Mouse (Mus musculus): ENCODE data around the gene Zbp1.

Zbp1 gene

DNA sequence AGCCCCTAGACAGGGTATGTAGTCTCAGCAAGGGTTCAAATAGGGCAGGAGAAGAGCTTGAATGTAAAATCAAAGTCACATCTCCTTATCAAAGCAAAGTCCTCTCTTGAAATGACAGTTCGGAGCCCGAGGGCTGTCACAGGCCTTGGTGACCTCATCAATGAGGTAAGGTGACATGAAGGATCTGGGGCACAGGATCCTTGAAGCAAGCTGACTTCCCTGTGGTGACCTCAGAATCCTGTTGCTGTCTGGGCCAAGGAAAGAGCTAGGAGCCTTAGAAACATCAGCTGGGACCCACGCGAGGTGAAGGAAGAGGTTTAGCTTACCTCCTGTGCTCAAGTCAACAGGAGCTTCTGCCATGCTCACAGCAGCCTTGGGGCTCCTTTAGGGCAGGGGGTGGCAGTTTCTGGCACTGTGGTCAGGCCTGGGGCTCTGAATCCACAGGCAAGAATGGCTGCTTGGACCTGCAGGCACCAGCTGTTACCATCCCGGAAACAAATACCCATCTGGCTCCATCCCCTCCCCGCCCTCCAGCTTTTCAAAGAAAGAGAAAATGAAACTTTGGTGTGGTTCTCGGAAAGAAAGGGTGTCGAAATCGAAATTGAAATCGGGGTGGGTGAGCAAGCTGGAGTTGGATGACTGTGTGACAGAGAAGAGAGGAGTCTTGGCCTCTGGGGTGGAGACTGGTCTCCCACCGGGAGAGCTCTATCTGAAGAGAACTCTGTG lies at the start of gene Zbp1:
Zbp1 (minus strand) TSS at position 508 of the 726 bp plus-strand sequence.
- peak in 1 of 2 experiments; percentile 57 for DNase-seq (ENCODE audit: low spot score in 2 of 2)

DNA sequence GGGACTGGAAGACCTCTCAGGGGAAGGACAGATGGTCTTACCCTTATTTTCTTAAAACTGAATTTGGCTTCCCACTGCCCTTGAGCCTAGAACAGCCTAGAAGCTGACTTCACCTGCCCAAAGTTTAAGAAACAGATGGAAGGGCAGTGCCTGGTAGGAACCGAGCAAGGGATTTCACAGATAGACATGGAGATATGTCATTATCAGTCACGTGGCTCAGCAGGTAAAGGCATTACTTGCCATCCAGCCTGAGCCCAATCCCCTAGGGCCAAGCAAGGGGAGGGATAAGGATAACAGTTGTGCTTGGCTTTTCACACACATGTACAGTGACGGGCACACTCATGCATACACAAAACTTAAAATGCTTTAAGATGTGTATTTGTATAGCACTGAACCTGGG lies 48.8 kb upstream of the Zbp1 start:
- DNase-seq (ENCODE audit: low spot score in 2 of 2) = no peak

DNA sequence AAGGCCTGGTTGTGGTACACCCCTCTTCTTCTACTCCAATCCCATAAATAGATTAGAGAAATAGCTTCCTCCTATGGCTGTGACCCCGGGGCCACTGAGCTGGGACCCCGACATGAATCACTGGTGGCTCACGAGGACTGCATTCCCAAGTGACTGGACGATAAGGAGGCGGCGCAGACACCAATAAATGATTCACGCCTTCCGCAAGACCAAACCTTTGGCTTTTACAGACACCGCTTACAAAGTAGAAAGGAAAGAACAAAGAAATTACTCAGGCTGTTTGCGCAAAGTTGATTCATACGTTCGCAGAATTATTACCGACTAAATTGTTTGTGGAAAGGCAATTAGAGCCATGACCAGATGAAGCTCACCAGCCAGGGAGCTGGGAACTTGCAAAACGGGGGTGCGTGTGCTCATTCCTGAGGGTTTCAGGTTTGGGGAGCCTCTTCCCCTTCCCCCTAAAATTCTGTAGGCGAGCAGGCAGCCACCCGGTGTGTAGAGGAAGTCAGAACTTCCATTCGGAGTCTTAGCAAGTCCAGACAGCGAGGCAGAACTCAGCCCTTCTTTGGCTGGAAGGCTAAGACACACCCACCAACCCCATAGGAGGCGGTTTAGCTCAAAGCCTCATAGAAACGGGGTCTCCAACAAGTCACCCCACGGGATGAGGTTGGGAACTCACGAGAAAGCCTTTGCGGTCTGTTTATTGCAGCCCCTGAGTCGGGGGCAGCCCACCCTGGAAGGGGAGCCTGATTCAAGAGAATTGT lies 47.8 kb upstream of the Zbp1 start:
- no peak for DNase-seq (ENCODE audit: low spot score in 2 of 2)

DNA sequence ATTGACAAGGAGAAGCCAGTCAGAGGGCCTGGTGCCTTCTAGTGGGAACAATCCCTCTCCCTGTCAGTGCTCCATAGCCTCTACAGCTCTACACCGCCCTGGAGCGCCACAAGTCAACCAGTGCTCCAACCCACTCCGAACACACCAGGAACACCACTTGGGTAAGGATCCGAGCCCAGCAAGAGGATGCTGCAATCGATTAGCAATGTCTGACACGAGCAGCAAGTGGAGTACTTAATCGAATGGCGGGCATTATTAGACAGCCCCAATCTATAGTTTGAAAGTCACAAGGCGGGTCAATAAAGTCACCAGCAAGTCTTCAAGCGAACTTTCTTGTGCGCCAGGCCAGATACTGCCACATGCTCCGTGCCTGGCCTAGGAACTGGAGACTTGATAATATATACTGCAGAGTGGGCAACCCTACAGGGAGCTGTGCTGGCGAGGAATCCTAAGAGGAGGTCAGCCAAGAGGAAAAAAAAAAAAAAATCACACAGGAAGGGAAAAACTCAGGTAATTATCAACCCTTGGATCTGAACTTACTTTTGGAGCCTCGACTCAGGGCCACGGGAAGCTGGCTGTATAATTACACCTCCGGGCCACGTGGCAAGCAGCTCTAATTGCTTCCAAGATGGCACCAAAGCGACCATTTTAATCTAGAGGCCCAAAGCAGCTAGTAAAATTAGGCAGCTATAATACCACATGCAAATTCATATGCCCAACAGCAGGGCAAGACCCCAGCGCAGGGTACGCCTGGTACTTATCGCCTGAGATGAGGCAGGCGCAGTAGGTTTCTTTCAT lies 46.9 kb upstream of the Zbp1 start:
- no peak for DNase-seq (ENCODE audit: low spot score in 2 of 2)

DNA sequence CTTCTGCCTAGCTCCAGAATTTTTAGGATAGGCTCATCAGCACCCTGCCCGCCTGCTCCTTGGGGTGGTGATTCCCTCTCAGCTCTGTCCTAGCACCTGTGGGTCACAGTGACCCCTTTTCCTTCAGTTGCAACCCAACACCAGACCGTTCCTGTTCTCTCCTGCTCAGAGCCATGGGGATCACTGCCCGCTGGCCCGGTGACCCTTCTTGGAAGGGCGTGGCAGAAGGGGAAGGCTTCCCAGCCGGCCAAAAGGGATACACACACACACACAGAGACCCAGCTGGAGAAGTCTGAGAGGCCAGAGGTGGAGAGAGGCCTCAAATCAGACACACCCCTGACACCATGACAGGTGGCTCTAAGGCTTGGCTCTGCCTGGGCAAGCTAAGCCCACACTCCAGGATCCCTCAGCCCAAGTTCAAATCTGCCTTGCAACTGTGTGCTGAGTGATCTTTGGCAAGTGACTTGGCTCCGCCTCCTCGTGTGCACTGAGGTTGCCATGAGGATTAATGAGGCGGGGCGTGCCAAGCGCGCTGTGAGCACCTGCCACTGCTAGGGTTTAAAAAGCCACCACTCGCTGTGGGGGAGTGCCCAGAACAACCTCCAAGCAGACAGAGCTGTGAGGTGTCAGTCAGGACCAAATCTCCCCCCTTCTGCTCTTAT lies 45.9 kb upstream of the Zbp1 start:
- no peak for DNase-seq (ENCODE audit: low spot score in 2 of 2)

DNA sequence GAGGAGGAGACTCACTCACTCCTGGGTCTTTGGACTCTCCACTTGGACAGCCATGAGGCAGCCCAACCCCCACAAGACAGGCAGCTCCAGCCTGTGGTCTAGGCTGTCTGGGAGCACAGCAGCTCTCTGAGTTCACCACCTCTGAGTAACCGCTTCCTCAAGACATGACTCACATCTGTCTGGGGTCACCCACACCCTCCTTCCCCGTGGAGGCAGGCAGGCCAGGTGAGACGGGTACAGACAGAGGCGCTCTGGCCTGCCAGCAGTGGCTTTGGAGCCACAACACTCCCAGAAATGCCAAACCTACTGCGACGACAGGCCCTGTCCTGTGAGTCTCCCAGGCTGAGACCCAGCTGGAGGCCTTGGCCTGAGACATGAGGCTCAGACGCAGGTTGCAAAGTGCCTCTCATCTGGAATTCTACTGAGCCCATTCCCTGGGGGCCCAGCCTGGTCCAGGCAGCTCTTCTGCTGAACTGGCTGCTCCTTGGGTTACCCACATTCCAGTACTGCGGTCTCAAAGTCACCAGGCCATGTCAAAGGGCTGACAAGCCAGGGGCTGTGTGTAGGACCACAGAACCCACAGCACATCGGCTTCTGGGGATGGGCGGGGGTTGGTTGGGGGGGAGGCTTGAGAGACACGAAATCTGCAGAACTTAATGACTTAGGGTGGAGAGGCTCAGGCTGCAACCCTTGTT lies 45.1 kb upstream of the Zbp1 start:
- DNase-seq (ENCODE audit: low spot score in 2 of 2) = no peak

- DNase-seq (ENCODE audit: low spot score in 2 of 2) = peak in 1 of 2 experiments; percentile 49
Measured at GRCm38 (mm10) chr2:173261497-173261896, 42.8 kb upstream of the Zbp1 start.

DNA sequence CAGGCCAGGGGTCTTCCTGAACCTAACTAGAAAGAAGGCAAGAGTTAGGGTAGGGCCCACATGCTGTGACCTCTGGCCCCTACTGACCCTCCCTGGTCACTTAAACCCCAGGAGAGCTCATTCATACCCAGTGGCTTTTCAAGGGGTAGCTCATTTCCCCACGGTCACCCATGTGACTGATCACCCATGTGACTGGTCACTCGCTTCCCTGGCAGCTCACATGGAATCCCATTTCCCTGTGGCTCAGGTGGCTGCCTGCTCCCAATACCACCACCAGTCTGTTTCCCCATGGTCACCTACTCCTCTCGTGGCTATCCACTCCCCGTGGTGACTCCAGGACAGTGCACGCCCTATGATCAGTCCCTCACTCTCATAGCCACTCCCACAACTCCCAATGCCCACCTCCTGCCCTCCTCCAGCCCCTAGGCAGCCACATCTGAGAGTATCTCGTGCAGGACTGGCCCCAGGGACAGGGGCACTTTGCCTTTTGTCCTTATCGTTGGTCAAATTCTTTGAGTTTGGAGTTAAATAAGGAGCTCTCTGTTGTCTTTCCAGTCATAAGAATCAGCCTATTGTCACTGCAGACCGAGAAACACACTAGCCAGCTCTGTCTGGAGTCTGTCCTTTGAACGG lies 39.9 kb upstream of the Zbp1 start:
- DNase-seq (ENCODE audit: low spot score in 2 of 2) = no peak

DNA sequence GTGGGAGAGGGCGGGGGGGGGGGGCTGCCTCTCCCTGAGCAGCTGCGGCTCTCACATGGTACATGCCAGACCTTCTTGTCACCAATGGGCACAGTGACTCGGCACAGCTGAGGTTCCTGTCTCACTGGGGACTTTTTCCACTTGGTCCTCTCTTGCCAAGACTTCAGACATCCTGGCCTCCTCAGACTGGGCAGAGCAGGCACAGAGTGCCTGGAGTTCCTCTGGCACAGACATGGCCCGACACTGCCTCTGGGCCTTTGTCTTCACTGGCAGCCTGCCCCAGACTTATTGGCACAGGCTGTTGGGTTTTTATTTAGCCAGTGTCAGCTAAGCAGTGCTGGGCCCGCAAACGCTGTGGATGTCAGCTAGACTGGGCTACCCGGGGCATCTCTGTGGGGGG lies 38.9 kb upstream of the Zbp1 start:
- peak in 1 of 2 experiments; percentile 59 for DNase-seq (ENCODE audit: low spot score in 2 of 2)

DNA sequence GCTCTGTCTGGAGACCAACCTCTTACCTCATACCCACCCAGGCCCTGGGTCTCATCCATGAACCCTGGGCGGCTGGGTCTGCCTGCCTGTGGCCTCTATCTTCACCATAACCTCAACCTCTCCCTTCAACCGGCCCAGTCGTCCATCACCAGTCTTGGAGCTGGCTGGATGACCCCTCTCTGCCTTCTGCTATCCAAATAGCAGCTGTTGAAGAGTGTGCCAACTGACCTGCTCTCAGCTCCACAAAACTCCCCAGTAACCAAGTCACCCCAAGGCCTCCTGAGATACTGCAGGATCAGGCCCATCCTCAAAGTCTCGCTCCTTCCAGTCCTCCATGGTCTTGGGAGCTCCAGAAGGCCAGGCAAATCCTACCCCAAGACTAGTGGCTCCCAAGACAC lies 37.8 kb upstream of the Zbp1 start:
- DNase-seq (ENCODE audit: low spot score in 2 of 2) = no peak

- no peak for DNase-seq (ENCODE audit: low spot score in 2 of 2)
Measured at GRCm38 (mm10) chr2:173255810-173256551, 37.3 kb upstream of the Zbp1 start.

DNA sequence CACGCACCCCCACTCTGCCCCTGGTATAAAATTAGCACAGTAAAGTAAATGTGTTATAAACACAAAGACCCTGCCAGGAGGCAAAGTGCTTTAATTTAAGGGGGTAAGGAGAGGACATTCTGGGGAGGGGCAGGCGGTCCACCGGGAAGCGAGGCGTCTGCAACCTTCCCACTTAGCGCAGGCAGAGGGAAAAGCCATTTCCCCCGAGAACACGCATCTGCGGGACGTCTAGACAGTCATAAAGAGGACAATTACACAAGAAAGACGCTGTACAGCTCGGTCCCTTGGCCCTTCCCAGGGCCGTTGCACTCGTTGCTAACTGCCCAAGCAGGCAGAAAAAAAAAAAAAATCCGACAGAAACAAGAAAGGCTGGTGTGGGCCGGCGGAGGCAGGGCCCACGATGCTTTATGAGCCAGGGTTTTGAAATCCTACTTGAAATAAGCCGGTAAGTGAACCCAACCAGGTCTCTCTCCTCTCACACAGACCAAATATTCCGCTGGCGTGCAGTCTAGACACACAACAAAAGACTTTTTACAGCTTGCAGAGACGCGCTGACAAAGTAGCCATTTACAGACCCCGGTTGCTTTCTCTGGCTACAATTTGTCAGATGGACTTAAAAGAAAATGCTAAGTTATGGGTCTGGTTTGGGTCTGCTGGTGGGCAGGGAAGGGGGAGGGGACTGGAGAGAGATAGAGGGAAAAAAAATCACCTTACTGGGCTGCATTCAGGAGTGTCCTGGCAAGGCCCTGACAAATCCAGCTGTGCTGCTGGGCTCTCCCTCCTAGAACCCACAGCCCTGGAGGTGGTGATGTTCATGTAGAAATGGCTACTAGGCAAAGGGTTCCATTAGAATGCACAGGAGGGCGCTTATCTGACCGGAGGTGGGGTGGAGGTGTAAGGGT lies 35.3 kb upstream of the Zbp1 start:
- no peak for DNase-seq (ENCODE audit: low spot score in 2 of 2)

DNA sequence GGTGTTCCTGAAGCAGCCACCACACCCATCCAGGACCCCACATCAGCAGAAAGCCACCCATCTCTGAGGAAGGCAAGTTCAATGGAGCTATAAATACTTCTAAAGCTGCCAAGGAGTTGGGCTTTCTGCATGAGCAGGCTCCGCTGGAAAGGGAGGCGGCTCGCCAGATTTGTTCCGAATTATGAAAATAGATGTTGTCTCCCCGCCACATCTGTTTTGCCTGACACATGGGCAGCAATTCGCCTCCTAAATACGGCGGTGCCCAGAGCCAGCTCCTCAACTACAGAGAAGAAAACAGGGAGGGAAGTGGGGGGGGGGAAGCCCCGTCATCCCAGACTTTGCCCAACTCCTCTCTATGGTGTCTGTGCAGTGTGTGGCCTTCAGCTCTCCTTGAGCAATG lies 33.0 kb upstream of the Zbp1 start:
- DNase-seq (ENCODE audit: low spot score in 2 of 2) = no peak

- no peak for DNase-seq (ENCODE audit: low spot score in 2 of 2)
Measured at GRCm38 (mm10) chr2:173251133-173251532, 32.4 kb upstream of the Zbp1 start.

DNA sequence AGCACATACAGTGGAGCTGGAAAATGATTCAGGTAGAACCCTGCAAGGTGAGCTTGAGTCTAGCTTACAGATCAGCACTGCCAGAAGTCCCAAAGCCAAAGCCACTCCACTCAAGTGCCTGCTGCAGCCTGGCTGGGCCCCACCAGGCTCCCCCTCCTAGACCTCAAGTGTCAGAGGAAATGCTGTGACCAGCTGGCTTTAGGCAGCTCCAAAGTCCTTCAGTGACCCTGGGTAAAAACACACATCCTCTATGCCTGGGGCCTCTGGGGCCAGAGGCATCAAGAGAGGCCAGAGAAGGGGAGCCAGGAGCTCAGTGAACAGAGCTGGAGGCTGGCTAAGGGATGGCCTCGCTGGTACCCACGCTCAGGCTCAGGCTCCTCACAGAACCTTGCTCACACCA lies 31.7 kb upstream of the Zbp1 start:
- DNase-seq (ENCODE audit: low spot score in 2 of 2) = no peak

- DNase-seq (ENCODE audit: low spot score in 2 of 2) = no peak
Measured at GRCm38 (mm10) chr2:173249965-173250364, 31.2 kb upstream of the Zbp1 start.

DNA sequence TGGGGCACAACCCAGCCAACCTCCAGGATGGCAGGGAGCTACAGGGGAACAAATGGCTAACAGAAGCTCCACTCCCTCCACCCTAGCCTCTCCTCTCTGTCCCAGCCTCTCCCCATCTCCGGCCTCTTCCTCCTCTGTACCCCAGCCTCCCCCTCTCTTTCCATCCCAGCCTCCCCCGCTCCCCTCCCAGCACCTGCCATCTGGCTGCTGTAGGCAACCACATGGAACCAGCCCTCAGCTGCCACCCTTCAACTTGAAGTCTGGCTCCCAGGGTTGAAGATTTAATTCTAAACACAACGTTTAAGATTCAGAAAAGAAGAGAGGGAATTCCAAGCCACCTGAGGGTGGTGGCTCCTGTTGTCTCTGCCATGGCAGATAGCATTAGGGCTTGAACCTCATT lies 30.7 kb upstream of the Zbp1 start:
- DNase-seq (ENCODE audit: low spot score in 2 of 2) = no peak

- no peak for DNase-seq (ENCODE audit: low spot score in 2 of 2)
Measured at GRCm38 (mm10) chr2:173248822-173249221, 30.1 kb upstream of the Zbp1 start.

DNA sequence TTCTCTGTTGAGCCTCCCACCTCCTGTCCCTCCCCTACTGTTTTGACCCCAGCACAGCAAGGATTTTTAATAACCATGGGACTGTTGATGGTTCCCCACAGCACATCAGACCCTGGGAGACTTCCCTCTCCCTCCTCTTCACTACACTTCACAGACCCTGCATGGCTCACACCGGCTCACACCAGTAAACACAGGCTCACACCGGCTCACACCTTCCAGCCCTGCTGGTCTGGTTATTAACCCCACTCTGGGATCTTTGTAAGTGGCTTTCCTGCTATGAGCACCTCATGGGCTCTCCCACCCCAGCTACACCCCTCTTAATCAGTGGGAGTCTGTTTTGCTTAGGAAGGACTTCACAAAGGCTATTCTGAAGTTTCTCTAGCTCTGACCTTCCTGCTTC lies 29.2 kb upstream of the Zbp1 start:
- DNase-seq (ENCODE audit: low spot score in 2 of 2) = no peak

All from urinary bladder, postnatal 4 days (tissue).